Mouse (Mus musculus) heart, embryonic 16.5 days (tissue): ENCODE results near the gene Rps18. TPM values are rescaled to one million over a fixed set of nuclear protein-coding genes. Genes with fewer than 3 reads are reported as not detected.

Experiments
- ATAC-seq: fragments of 200-750 bp; cut with Nextera tagmentation; replicated peaks from 2 replicates; pipeline ENCODE4 v1.8.0; 2017; ENCODE audit warnings: moderate number of reproducible peaks; ENCODE audit not compliant: insufficient read depth, low FRiP score; ENCODE audit errors: extremely low read depth
- H3K27ac ChIP-seq: fragments of 300-500 bp; sonication (generic); 2 replicates; pipeline ENCODE4 v1.5.1; 2014; ENCODE audit warnings: mild to moderate bottlenecking, low read length, control low read depth, moderate library complexity
- H3K27me3 ChIP-seq: fragments of 300-500 bp; sonication (generic); 2 replicates; pipeline ENCODE4 v1.6.1; 2014; ENCODE audit warnings: low read length, mixed read lengths; ENCODE audit not compliant: control insufficient read depth, insufficient read depth
- H3K36me3 ChIP-seq: fragments of 300-500 bp; sonication (generic); 2 replicates; pipeline ENCODE4 v1.6.1; 2014; ENCODE audit not compliant: control insufficient read depth, insufficient read depth
- H3K4me1 ChIP-seq: fragments of 300-500 bp; sonication (generic); 2 replicates; pipeline ENCODE4 v1.6.1; 2014; ENCODE audit warnings: low read length, mixed read lengths; ENCODE audit not compliant: control insufficient read depth, insufficient read depth
- H3K4me2 ChIP-seq: fragments of 300-500 bp; sonication (generic); 2 replicates; pipeline ENCODE4 v1.6.1; 2014; ENCODE audit warnings: low read depth, mild to moderate bottlenecking, control low read depth, low read length
- H3K4me3 ChIP-seq: fragments of 300-500 bp; sonication (generic); 2 replicates; pipeline ENCODE4 v1.5.1; 2014; ENCODE audit warnings: mild to moderate bottlenecking, control low read depth, low read length
- H3K9ac ChIP-seq: fragments of 300-500 bp; sonication (generic); 2 replicates; pipeline ENCODE4 v1.6.1; 2014; ENCODE audit warnings: low read length, control low read depth
- H3K9me3 ChIP-seq: fragments of 300-500 bp; sonication (generic); replicated peaks from 2 replicates; pipeline ENCODE4 v1.6.1; 2016; ENCODE audit warnings: low read length; ENCODE audit not compliant: control insufficient read depth
- WGBS: fragments of 180-500 bp; shearing (Covaris S2); extraction: QIAGEN DNeasy Blood & Tissue Kit; methylation state at CpG from one replicate; pipeline ENCODE4 v1.1.7; 2014; 5-methylcytosine and 5-hydroxymethylcytosine counted together
- polyA plus RNA-seq: library from polyadenylated mRNA; unstranded; fragments of >200 nt; fragmentation: Nextera tagmentation; extraction: Ambion mirVana; gene quantifications from 2 replicates; pipeline ENCODE4 v1.2.1, GENCODE M21; 2015

Rps18 gene
- polyA plus RNA-seq, 1 experiment from 2014 or later: 901 TPM

- Histone ChIP-seq H3K9ac (peak overlapping the region; percentile 52; the same call in 1 of the 2 replicates), H3K4me3 (peak overlapping the region; percentile 74), H3K27me3 (no peaks in the 10 kb centered on the region), H3K9me3 (no peaks in the 10 kb centered on the region), H3K36me3 (peaks cover 43% of the 10 kb centered on the region), H3K4me1 (peaks cover 30% of the 10 kb centered on the region), H3K4me2 (peak overlapping the region; percentile 66; the same call in 1 of the 2 replicates), H3K27ac (no peak overlapping the region)
- 71% methylated on average over 13 of the region's 13 CpGs for WGBS
- ATAC-seq: no peak
Measured at GRCm38 (mm10) chr17:33914969-33915391, 40.8 kb downstream of the Rps18 start.

- H3K27ac ChIP-seq: no peak overlapping the region
Measured at GRCm38 (mm10) chr17:33913905-33914304, 41.9 kb downstream of the Rps18 start.

GRCm38 (mm10) chr17:33913264-33913663, 42.5 kb downstream of the Rps18 start:
- H3K27ac ChIP-seq: no peak overlapping the region
- no peak overlapping the region for H3K4me2 ChIP-seq
- H3K9ac ChIP-seq: no peak overlapping the region
- H3K36me3 ChIP-seq: peaks cover 43% of the 10 kb centered on the region
- no peak overlapping the region for H3K4me3 ChIP-seq
- no peaks in the 10 kb centered on the region for H3K27me3 ChIP-seq
- 86% methylated on average over 10 of the region's 10 CpGs for WGBS
- H3K9me3 ChIP-seq: no peaks in the 10 kb centered on the region
- ATAC-seq: no peak
- peaks cover 21% of the 10 kb centered on the region for H3K4me1 ChIP-seq

More at GRCm38 (mm10) chr17:33913905-33914304, 41.9 kb downstream of the Rps18 start:
- H3K9me3 ChIP-seq: no peaks in the 10 kb centered on the region
- H3K9ac ChIP-seq: no peak overlapping the region
- H3K4me1 ChIP-seq: peaks cover 26% of the 10 kb centered on the region
- H3K36me3 ChIP-seq: peaks cover 43% of the 10 kb centered on the region
- H3K4me2 ChIP-seq: no peak overlapping the region
- no peaks in the 10 kb centered on the region for H3K27me3 ChIP-seq
- no peak for ATAC-seq
- no peak overlapping the region for H3K4me3 ChIP-seq
- 95% methylated on average over 8 of the region's 8 CpGs for WGBS

GRCm38 (mm10) chr17:33911813-33912414, 43.9 kb downstream of the Rps18 start:
- Histone ChIP-seq H3K4me1 (peaks cover 18% of the 10 kb centered on the region), H3K9ac (no peak overlapping the region), H3K36me3 (peaks cover 33% of the 10 kb centered on the region), H3K4me2 (no peak overlapping the region), H3K4me3 (no peak overlapping the region), H3K27me3 (no peaks in the 10 kb centered on the region), H3K27ac (no peak overlapping the region), H3K9me3 (no peaks in the 10 kb centered on the region)
- 86% methylated on average over 28 of the region's 28 CpGs for WGBS
- ATAC-seq: no peak

GRCm38 (mm10) chr17:33911052-33911812, 44.6 kb downstream of the Rps18 start:
- no peak for ATAC-seq
- Histone ChIP-seq H3K27ac (no peak overlapping the region), H3K4me1 (peaks cover 13% of the 10 kb centered on the region), H3K4me3 (no peak overlapping the region), H3K9ac (no peak overlapping the region), H3K4me2 (no peak overlapping the region), H3K27me3 (no peaks in the 10 kb centered on the region), H3K9me3 (no peaks in the 10 kb centered on the region), H3K36me3 (peaks cover 33% of the 10 kb centered on the region)
- 87% methylated on average over 31 of the region's 31 CpGs for WGBS

GRCm38 (mm10) chr17:33910346-33911051, 45.3 kb downstream of the Rps18 start:
- peak overlapping the region; percentile 89 for H3K27ac ChIP-seq
- 47% methylated on average over 11 of the region's 11 CpGs for WGBS
- H3K4me2 ChIP-seq: peak overlapping the region; percentile 77
- peaks cover 13% of the 10 kb centered on the region for H3K4me1 ChIP-seq
- H3K9me3 ChIP-seq: no peaks in the 10 kb centered on the region
- H3K9ac ChIP-seq: peak overlapping the region; percentile 90
- H3K36me3 ChIP-seq: peaks cover 33% of the 10 kb centered on the region
- no peaks in the 10 kb centered on the region for H3K27me3 ChIP-seq
- H3K4me3 ChIP-seq: peak overlapping the region; percentile 77
- ATAC-seq: no peak

- Histone ChIP-seq H3K9me3 (no peaks in the 10 kb centered on the region), H3K4me1 (peaks cover 7% of the 10 kb centered on the region), H3K4me2 (peak overlapping the region; percentile 77), H3K9ac (peak overlapping the region; percentile 90), H3K27ac (peak overlapping the region; percentile 89), H3K4me3 (peak overlapping the region; percentile 77), H3K27me3 (no peaks in the 10 kb centered on the region), H3K36me3 (peaks cover 33% of the 10 kb centered on the region)
- WGBS: under 1% methylated on average over 14 of the region's 14 CpGs
- 0 out of 2 replicates have a peak, but pooled peaks have one; percentile 0 for ATAC-seq
Measured at GRCm38 (mm10) chr17:33909869-33910250, 45.9 kb downstream of the Rps18 start.

- Histone ChIP-seq H3K4me1 (peaks cover 7% of the 10 kb centered on the region), H3K9me3 (no peaks in the 10 kb centered on the region), H3K4me2 (peak within 1 kb of the TSS; percentile 94), H3K4me3 (peak within 1 kb of the TSS; percentile 77), H3K9ac (peak within 1 kb of the TSS; percentile 90), H3K27me3 (no peaks in the 10 kb centered on the region), H3K27ac (peak within 1 kb of the TSS; percentile 89), H3K36me3 (peaks cover 30% of the 10 kb centered on the region)
- peak; percentile 96 for ATAC-seq
- under 1% methylated on average over 68 of the region's 68 CpGs for WGBS
Measured at GRCm38 (mm10) chr17:33909077-33909868, 46.5 kb downstream of the Rps18 start, which contains the start of gene Daxx. Gene Daxx, plus strand, starts transcription at chr17:33909414.
